Mouse (Mus musculus): ENCODE data around the gene Tmprss11g.
A peak's percentile ranks its signal among the peaks of the same experiment; 100 is the strongest.

Gene Tmprss11g

DNA sequence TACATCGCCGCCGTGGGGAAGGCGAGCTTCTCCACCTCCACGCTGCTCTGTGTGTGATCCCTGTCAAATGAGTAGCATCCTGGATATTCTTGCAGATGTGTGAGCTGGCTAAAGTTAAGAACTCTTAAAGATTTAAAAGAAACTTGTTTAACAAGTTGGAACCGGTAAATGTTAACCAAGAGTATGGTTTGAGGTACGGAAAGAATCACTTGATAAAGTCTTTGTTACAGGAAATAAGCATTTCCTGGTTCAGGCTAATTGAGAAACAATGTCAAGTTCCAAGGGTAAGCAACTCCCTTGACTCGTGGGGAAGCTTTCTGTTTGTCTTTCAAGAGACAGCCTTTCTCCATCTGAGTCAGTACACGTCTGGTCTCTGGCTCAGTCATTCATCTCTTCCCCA, at the start of gene Tmprss11g:
Gene Tmprss11g, minus strand, starts transcription at position 101 of the 400 bp plus-strand sequence.
- DNase-seq: no peak

- DNase-seq: no peak
Observed at GRCm38 (mm10) chr5:86546693-86547092, 28.3 kb upstream of the Tmprss11g start.

DNA sequence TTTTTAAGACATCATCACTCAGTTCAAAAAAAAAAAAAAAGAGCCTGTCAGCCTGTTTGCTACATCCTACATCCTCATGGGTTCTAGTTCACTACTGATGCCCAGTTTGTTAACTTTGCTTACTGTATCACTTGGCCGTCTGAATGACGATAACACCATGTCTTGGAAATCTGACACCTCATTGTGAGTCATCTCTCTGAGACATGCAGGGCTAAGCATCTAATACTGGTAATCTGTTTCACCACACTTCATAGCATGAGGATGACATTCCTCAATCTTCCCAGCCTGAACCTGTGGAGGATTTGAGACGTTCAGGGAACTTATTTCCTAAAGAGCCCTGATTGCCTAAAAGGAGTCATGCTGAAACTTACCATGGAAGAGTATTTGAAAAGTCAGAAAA, 22.2 kb upstream of the Tmprss11g start:
- no peak for DNase-seq

DNA sequence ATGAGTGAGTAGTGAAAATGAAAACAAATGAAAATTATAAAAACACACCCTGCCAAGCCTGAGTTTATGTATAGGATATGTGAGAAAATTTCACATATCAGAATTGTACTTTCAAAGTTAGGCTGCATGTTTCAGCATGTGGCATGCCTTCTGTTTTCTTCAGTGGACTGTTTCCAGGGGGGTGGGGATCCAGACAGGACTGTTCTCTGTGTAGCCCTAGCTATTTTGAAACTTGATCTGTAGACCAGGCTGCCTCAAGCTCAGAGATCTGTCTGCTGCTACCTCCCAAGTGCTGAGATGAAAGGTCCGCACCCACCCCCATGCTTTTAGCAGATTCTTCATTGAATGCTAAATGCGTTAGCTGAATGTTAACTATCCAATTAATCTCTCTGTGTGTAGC, 10.3 kb upstream of the Tmprss11g start:
- no peak for DNase-seq

DNA sequence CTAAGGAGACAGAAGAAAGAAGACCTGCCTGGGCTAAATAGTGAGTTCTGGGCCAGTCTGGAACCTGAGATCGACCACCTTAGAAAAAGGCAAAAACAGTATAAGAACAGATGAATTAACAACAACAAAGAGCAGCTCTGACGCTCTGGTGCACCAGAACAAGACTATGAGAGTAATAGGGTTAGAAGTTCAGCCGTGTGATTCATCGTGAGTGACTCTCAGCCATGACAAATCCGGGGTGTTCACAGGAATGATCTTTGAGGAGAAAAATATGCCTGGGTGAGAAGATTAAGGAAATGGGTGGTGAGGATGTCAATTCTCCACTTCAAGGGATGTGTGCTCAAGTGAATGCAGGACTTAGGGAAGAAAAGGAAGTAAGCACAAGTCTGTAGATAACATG, 6.9 kb downstream of the Tmprss11g start:
- no peak for DNase-seq

GRCm38 (mm10) chr5:86493453-86493852, 24.9 kb downstream of the Tmprss11g start:
- no peak for DNase-seq

DNA sequence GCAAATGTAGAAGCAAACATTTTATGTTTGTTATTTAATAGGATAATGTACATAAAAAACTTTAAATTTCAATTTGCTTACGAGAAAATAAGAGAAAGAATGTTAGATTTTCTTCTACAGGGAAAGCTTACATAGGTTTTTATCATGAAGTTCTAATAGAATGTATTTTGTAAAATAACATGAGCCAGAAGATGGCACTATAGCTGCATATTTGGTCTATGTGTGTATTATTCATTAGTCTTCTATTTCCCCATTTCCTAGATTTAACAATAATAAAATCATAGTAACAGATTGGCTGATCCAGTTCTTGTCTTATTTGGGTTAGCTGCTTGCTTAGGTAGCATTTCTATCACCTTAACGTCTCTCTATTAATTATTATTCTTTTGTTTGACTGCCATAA, 35.8 kb downstream of the Tmprss11g start:
- peak; percentile 17 for DNase-seq

DNA sequence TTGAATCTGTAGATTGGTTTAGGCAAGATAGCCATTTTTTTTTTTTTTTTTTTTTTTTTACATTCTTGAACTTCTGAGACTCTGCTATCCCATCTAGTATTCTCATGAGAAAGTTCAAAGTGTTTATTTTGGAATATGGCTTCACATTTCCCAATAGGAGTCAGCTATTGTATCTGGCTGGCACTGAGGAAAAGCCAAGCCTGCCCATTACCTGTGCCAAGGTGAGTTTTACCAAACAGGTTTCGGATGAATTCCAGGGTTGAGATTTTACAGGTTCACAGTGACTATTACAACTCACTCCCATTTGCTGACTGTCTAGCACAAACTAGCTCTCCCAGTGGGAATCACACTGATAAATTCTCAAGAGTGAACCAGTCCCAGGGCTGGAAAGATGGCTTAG, 36.4 kb downstream of the Tmprss11g start:
- DNase-seq: no peak

- no peak for DNase-seq
Observed at GRCm38 (mm10) chr5:86473859-86474258, 44.5 kb downstream of the Tmprss11g start.

DNA sequence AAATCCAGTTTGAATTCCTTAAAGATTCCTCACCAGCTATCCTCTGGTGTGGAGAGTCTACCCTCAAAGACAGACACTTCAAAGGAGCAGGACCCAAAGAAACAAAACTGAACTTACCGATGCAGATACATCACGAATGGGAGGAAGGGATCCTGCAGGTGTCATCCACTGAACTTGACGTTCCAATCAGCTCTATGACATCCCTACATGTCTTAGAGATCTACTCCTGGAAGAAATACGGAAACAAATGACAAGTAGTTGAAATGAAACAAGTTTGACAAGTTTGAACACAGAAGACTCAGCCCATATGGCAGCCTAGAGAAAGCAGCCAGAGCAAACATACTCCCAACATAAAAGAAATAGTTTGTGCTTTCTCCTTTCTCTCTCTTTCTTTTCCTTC, 49.5 kb downstream of the Tmprss11g start, which contains the start of gene Tmprss11a:
Gene Tmprss11a, minus strand, starts transcription at position 101 of the 400 bp plus-strand sequence.
- DNase-seq: no peak

DNA sequence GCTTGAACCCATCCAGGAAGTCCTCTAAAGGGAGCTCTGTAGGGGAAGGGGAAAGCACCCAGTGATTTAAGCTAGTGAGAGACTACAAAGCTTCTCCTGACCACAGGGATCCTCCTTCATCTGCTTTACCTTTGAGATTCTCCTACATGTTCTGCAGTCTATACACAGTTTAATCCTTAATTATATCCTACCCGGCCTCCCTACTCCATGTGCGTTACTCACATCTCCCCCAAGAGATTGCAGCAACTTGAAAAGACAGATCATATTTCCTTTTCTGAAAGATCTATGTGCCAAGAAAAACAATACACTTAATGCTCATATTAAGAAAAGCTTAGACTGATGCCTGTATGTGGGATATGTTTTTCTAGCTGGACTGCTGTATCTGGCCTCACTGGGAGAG, 79.1 kb downstream of the Tmprss11g start:
- DNase-seq: no peak

- no peak for DNase-seq
Observed at GRCm38 (mm10) chr5:86438548-86438947, 79.9 kb downstream of the Tmprss11g start.
